Mouse (Mus musculus) lung, embryonic 14.5 days (tissue): ENCODE data around the gene Dnase1l2. TPM values are rescaled to one million over a fixed set of nuclear protein-coding genes. Genes with fewer than 3 reads are reported as not detected.

Experiments
- ATAC-seq: fragments of 200-750 bp; cut with Nextera tagmentation; 2 replicates; pipeline ENCODE4 v1.8.0; 2017; ENCODE audit warnings: mild to moderate bottlenecking, moderate TSS enrichment, moderate library complexity; ENCODE audit not compliant: insufficient read depth
- DNase-seq: peaks from one replicate; pipeline ENCODE4 v3.0.0-alpha.2; 2015
- H3K27ac ChIP-seq: fragments of 300-500 bp; sonication (generic); 2 replicates; pipeline ENCODE4 v1.5.1; 2014; ENCODE audit warnings: low read depth, mild to moderate bottlenecking, moderate library complexity
- H3K27me3 ChIP-seq: fragments of 300-500 bp; sonication (generic); 2 replicates; pipeline ENCODE4 v1.6.1; 2014; ENCODE audit warnings: low read length, control low read depth; ENCODE audit not compliant: insufficient read depth
- H3K36me3 ChIP-seq: fragments of 300-500 bp; sonication (generic); 2 replicates; pipeline ENCODE4 v1.6.1; 2014; ENCODE audit warnings: control low read depth; ENCODE audit not compliant: insufficient read depth
- H3K4me1 ChIP-seq: fragments of 300-500 bp; sonication (generic); 2 replicates; pipeline ENCODE4 v1.6.1; 2014; ENCODE audit warnings: antibody characterized with exemption, control low read depth; ENCODE audit not compliant: insufficient read depth
- H3K4me2 ChIP-seq: fragments of 300-500 bp; sonication (generic); 2 replicates; pipeline ENCODE4 v1.6.1; 2014; ENCODE audit warnings: mild to moderate bottlenecking
- H3K4me3 ChIP-seq: fragments of 300-500 bp; sonication (generic); 2 replicates; pipeline ENCODE4 v1.5.1; 2014; ENCODE audit warnings: low read depth, low read length
- H3K9ac ChIP-seq: fragments of 300-500 bp; sonication (generic); 2 replicates; pipeline ENCODE4 v1.6.1; 2014
- H3K9me3 ChIP-seq: fragments of 300-500 bp; sonication (generic); 2 replicates; pipeline ENCODE4 v1.6.1; 2016; ENCODE audit warnings: low read depth, low read length, control low read depth
- CTCF ChIP-seq: IDR thresholded peaks from 2 replicates; pipeline ENCODE4 v1.5.1; 2016; ENCODE audit warnings: antibody characterized with exemption, low read depth
- WGBS: fragments of 180-500 bp; shearing (Covaris S2); extraction: QIAGEN DNeasy Blood & Tissue Kit; methylation state at CpG from one replicate; pipeline ENCODE4 v1.1.7; 2014; 5-methylcytosine and 5-hydroxymethylcytosine counted together
- polyA plus RNA-seq: library from polyadenylated mRNA; unstranded; fragments of >200 nt; fragmentation: Nextera tagmentation; extraction: Ambion mirVana; gene quantifications from 2 replicates; pipeline ENCODE4 v1.2.1, GENCODE M21; 2014

The Dnase1l2 gene
- polyA plus RNA-seq, 1 experiment from 2014 or later = 2.6 TPM

DNA sequence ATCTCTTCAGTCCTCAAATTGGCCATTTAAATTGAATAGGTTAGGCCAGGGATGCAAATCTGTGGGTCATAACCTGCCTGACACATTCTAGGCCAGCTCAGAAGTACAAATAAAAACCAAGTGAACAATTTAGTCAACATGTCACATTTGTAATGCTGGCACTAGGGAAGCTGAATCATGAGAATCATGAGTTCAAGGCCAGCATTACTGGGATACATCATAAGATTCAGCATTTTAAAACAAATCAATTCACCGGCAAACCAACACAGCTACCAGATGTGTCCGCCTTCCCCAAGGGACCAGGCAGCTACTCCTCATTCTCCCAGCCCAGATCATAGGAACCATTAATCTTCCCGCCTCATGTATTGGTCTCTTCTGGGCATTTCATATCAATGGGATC lies 40.6 kb upstream of the Dnase1l2 start:
- no peak overlapping the region for H3K4me3 ChIP-seq
- no peaks in the 10 kb centered on the region for H3K9me3 ChIP-seq
- ATAC-seq (no peak), DNase-seq (no peak)
- WGBS = 83% methylated on average over 3 of the region's 3 CpGs
- H3K4me2 ChIP-seq = no peak overlapping the region
- 0 out of 2 replicates have a peak, but pooled peaks cover 7% of the 10 kb centered on the region for H3K4me1 ChIP-seq
- no peak overlapping the region for H3K9ac ChIP-seq
- no peak overlapping the region for H3K27ac ChIP-seq
- H3K27me3 ChIP-seq = peaks cover 17% of the 10 kb centered on the region
- TF ChIP-seq CTCF = no peak
- no peaks in the 10 kb centered on the region for H3K36me3 ChIP-seq

DNA sequence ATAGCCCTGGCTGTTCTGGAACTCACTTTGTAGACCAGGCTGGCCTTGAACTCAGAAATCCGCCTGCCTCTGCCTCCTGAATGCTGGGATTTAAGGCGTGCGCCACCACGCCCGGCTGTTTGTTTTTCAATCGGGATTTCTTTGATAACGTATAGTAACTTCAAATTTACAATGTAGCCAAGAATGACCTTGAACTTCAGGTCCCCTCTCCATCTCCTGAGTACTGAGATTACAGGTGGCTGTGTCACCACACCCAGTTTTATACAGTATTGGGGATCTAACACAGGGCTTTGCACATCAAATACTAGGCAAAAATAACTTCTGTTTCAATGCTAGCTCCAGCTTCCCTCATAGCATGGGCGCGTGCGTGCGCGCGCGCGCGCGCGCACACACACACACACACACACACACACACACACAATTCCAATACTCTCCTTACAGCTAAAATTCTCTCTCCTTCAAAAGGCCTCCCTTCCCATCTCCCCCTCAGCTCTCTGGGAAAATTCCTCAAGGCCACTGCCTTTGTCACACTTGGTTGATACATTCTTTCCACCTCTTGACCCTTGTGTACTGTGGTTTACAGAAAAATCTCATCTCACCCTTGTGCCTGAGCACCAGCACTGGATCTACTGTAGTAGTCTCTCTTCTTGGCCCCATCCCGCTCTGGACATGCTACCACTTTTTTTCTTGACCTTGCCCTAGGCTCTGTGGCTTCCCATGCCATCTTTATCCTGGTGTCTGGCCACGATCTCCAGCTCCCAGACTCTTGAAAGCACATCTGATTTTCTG lies 38.3 kb upstream of the Dnase1l2 start:
- H3K4me2 ChIP-seq = no peak overlapping the region
- H3K9ac ChIP-seq = no peak overlapping the region
- no peak for TF ChIP-seq CTCF
- H3K36me3 ChIP-seq = peaks cover 9% of the 10 kb centered on the region
- WGBS = 89% methylated on average over 20 of the region's 20 CpGs
- no peaks in the 10 kb centered on the region for H3K9me3 ChIP-seq
- peaks cover 7% of the 10 kb centered on the region; the same call in 1 of the 2 replicates for H3K4me1 ChIP-seq
- no peak for DNase-seq
- H3K4me3 ChIP-seq = no peak overlapping the region
- no peak for ATAC-seq
- H3K27me3 ChIP-seq = no peaks in the 10 kb centered on the region
- no peak overlapping the region for H3K27ac ChIP-seq

DNA sequence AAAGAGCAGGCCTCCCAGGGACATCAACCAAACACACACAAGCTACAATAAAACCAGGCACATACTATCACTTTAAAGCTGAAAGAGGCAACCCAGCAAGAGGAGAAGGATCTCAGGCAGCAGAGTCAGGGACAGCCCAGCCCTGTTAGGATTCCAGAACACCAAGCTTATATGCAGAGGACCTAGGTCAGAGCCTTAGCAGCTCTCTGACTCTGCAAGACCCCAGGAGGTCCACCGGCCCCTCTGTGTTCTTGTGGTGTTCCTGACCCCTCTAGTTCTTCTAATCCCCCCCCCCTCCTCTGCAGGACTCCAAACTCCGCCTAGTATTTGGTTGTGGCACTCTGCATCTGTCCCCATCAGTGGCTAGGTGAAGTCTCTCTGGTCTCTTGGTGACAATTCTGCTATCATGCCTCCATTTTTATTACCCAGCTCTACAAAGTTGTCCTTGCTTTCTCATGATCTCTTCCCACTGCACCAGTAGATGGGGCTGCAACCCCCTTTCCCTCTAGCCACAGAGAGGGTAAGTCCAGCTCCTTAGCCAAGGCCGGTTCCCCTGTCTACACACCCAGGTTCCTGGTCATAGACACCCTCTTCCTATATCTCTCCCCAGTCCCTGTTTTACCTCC lies 37.4 kb upstream of the Dnase1l2 start:
- Histone ChIP-seq H3K9me3 (no peaks in the 10 kb centered on the region), H3K27ac (0 out of 2 replicates have a peak overlapping the region, but pooled peaks have one; percentile 12), H3K4me1 (peaks cover 4% of the 10 kb centered on the region; the same call in 1 of the 2 replicates), H3K9ac (peak overlapping the region; percentile 20; the same call in 1 of the 2 replicates), H3K27me3 (no peaks in the 10 kb centered on the region), H3K36me3 (peaks cover 18% of the 10 kb centered on the region), H3K4me3 (no peak overlapping the region), H3K4me2 (peak overlapping the region; percentile 62)
- TF ChIP-seq CTCF = peak; percentile 40
- ATAC-seq (no peak), DNase-seq (peak; percentile 44)
- 61% methylated on average over 3 of the region's 3 CpGs for WGBS

DNA sequence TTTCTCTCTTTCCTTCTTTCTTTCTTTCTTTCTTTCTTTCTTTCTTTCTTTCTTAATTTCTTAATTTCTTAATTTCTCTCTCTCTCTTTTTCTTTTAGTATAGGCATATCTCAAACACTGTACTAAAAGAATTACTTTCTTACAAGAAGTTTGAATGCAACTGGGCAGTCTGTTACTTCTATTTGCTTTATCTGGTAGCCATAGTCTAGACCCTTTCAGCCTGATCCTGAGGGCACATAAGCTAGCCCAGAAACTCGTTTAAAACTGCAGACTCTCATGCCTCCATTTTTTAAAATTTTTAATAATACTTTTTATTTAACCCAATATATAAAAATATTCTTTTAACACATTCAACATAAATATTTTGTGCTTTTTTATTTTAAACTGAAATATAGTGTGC lies 36.5 kb upstream of the Dnase1l2 start:
- no peak overlapping the region for H3K9ac ChIP-seq
- DNase-seq = peak; percentile 31
- no peaks in the 10 kb centered on the region for H3K9me3 ChIP-seq
- peak overlapping the region; percentile 73 for H3K4me3 ChIP-seq
- peaks cover 27% of the 10 kb centered on the region for H3K36me3 ChIP-seq
- no peaks in the 10 kb centered on the region for H3K27me3 ChIP-seq
- H3K4me2 ChIP-seq = peak overlapping the region; percentile 62
- peaks cover 3% of the 10 kb centered on the region; the same call in 1 of the 2 replicates for H3K4me1 ChIP-seq
- WGBS = 9% methylated on average over 1 of the region's 1 CpGs
- peak overlapping the region; percentile 72; the same call in 1 of the 2 replicates for H3K27ac ChIP-seq
- no peak for ATAC-seq
- no peak for TF ChIP-seq CTCF

DNA sequence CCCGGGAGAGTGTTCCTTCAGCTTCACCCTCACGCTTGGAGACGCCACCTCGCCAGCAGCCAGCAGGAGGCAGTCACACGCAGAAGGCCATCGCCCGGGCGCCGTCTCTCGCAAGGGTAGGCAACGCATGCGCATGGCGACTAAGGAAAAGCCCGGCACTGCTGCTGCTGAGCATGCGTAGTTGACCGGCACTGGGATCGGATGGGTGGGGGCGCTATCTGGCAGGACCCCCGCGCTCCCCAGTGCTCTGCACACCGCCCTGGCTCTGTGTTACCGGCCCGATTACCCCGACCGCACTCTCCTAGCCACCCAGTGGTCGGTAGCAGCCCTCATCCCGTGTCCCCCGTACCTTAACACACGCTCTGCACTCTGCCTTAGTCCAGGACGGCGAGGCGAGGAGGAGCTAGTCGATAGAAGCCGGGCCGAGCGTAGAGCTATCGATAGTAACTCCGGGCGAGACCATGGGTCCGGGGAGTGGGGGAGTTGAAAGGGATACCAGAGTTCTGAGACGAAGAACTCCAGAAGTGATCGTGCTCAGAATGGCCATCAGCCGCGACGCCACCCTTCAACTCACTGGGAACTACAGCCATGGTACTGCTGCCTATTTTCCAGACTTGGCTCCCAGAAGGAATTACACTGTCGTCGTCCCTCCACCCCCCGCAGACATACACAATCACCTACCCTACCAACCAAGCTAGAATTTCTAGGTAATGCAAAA lies 35.9 kb upstream of the Dnase1l2 start, which contains the start of gene Mlst8:
Mlst8 (minus strand) TSS at position 416 of the 718 bp plus-strand sequence.
- H3K9ac ChIP-seq = peak within 1 kb of the TSS; percentile 82
- DNase-seq (peak; percentile 99), ATAC-seq (peak; percentile 96)
- TF ChIP-seq CTCF = peak; percentile 92
- H3K9me3 ChIP-seq = no peaks in the 10 kb centered on the region
- peak within 1 kb of the TSS; percentile 96 for H3K27ac ChIP-seq
- WGBS = under 1% methylated on average over 48 of the region's 48 CpGs
- H3K4me2 ChIP-seq = peak within 1 kb of the TSS; percentile 62
- H3K4me3 ChIP-seq = peak within 1 kb of the TSS; percentile 73
- peaks cover 3% of the 10 kb centered on the region; the same call in 1 of the 2 replicates for H3K4me1 ChIP-seq
- H3K36me3 ChIP-seq = peaks cover 33% of the 10 kb centered on the region
- H3K27me3 ChIP-seq = no peaks in the 10 kb centered on the region

DNA sequence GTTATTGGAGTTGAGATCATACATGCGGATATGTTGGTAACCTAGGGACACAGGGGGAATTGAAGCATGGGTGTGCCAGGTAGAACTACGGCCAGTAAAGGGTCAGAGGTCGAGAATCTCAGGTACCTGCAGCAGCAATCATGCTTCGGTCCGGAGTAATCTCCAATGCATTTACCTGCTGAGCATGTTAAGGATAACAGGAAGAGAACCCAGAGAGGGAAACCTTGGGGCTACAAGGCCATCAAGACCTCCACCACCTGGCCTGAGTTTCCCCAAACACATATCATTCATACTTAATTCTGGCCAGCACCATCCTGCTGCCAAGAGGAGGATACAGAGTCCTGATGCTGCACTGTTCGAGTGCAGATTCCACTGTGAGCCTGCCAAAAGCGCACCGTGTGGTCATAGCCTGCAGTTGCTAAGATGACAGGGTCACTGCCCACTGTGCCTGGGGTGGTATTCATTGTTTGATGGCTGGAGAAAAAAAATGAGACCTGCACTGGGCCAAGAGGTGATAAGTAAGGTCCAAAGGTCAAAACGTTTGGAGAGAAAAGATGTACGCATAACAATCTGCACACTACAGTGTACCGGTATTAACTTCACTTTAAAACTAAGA lies 35.2 kb upstream of the Dnase1l2 start:
- Histone ChIP-seq H3K27ac (no peak overlapping the region), H3K4me2 (peak overlapping the region; percentile 62), H3K27me3 (no peaks in the 10 kb centered on the region), H3K36me3 (peaks cover 40% of the 10 kb centered on the region), H3K9ac (peak overlapping the region; percentile 82), H3K4me1 (peaks cover 3% of the 10 kb centered on the region; the same call in 1 of the 2 replicates), H3K4me3 (peak overlapping the region; percentile 73), H3K9me3 (no peaks in the 10 kb centered on the region)
- 40% methylated on average over 11 of the region's 11 CpGs for whole genome bisulfite sequencing
- peak; percentile 30 for DNase-seq
- no peak for TF ChIP-seq CTCF
- ATAC-seq = peak; percentile 42
